Mouse (Mus musculus) liver, postnatal 0 days (tissue): ENCODE data around the gene Armc8.

Source experiments
- CTCF ChIP-seq: sonication (generic); IDR thresholded peaks from 2 replicates; pipeline ENCODE4 v1.5.1; 2016; ENCODE audit warnings: antibody characterized with exemption, low read depth
- EP300 ChIP-seq: IDR thresholded peaks from 2 replicates; pipeline ENCODE4 v1.6.1; 2016; ENCODE audit warnings: antibody characterized with exemption, low read depth, mild to moderate bottlenecking

- no peak for TF ChIP-seq CTCF
- no peak for TF ChIP-seq EP300
Observed at GRCm38 (mm10) chr9:99429845-99430244, 138.9 kb downstream of the Armc8 start.
